In the genomic region with DNA sequence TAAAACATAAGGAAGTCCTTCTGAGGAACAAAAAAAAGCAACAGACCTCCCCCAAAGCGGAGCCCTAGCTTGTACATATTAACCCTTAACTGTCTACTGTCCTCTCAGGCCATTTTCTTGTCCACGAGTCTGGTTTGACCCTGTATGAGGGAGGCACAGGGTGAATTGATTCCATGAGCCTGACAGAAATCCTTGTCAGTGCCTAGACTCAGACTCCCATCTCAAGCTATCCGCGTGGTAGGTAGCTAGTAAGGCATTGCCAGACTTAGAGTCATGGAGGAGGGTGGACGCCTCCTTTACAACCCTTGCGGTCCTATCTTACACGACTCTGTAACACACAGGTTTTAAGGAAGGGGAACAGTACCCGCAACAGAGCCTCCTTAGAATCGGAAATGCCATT, we compare ENCODE assay signal across 25 mouse cellular contexts. TPM values are rescaled to one million over a fixed set of nuclear protein-coding genes. Genes with fewer than 3 reads are reported as not detected.
DNase-seq lines count a peak whose midpoint lies in the region; ATAC-seq and TF ChIP-seq lines count a peak whose summit lies in the region.
"Had no signal": no experiment of that assay in that cellular context is flagged by ENCODE, and none has a peak within 500 bp of the region (broad histone marks: within the 10 kb centered on the region; RNA-seq: fewer than 3 reads in every experiment).

No protein-coding gene starts in this region.

- no peak overlapping the region for H3K9ac ChIP-seq in kidney, embryonic 14.5 days (ENCODE audit: low read depth, low read length)
- H3K9ac ChIP-seq in kidney, postnatal 0 days (ENCODE audit: low read depth, low read length), result no peak overlapping the region
- H3K9ac ChIP-seq: forebrain, embryonic 13.5 days; heart, embryonic 12.5 days; heart, embryonic 15.5 days; hindbrain, embryonic 14.5 days had no signal

- DNase-seq in kidney, adult 18-20 months, result no peak
- no peak for DNase-seq in kidney, postnatal 0 days (ENCODE audit: low spot score)
- no peak for DNase-seq in kidney, adult 11 months
- no peak for DNase-seq in spleen, adult 2 months (ENCODE audit: low read depth in 1 of 2, low spot score in 2 of 2)
- DNase-seq in spleen, postnatal 10 days (ENCODE audit: low spot score in 2 of 2), result no peak
- DNase-seq: adrenal gland, adult 8-10 months; adrenal gland, postnatal 25 days; cerebellum, adult 18-20 months; cerebellum, adult 9-10 months; cerebellum, postnatal 14 days; gastrocnemius, postnatal 10 days; heart, adult 18-20 months; heart, postnatal 4 days had no signal

- peaks cover 14% of the 10 kb centered on the region for H3K4me1 ChIP-seq in kidney, embryonic 14.5 days (ENCODE audit: control insufficient read depth, insufficient read depth, low read length)
- H3K4me1 ChIP-seq in kidney, postnatal 0 days (replicated peaks; ENCODE audit: insufficient read depth, low read length), result peaks cover 6% of the 10 kb centered on the region; the same call in 1 of the 2 replicates
- no peaks in the 10 kb centered on the region for H3K4me1 ChIP-seq in spleen, adult 2 months (ENCODE audit: control insufficient read depth, insufficient read depth, insufficient read length)
- H3K4me1 ChIP-seq: forebrain, embryonic 10.5 days had no signal

- 71% methylated on average over 9 of the region's 9 CpGs for WGBS in kidney, embryonic 14.5 days
- 57% methylated on average over 9 of the region's 9 CpGs for WGBS in kidney, postnatal 0 days
- WGBS in spleen, adult 2 months, result 81% methylated on average over 9 of the region's 9 CpGs

- ATAC-seq in kidney, embryonic 14.5 days (ENCODE audit: low FRiP score, low TSS enrichment), result no peak
- ATAC-seq in kidney, postnatal 0 days (replicated peaks; ENCODE audit: low FRiP score, low read depth), result no peak
- ATAC-seq in inflammation-experienced regulatory T-cells, adult 6 months, result no peak
- ATAC-seq: activated CD4-positive, CD25-positive, alpha-beta regulatory T cell, adult 4 months; CD4-positive, CD25-positive, alpha-beta regulatory T cell, adult 4 months; forebrain, embryonic 13.5 days; forebrain, embryonic 16.5 days; hindbrain, postnatal 0 days had no signal

- no peak overlapping the region for H3K4me3 ChIP-seq in kidney, embryonic 14.5 days (ENCODE audit: low read length)
- no peak overlapping the region for H3K4me3 ChIP-seq in kidney, postnatal 0 days (replicated peaks; ENCODE audit: low read depth, low read length)
- no peak overlapping the region for H3K4me3 ChIP-seq in spleen, adult 2 months (ENCODE audit: extremely low read depth, insufficient read depth, insufficient read length)
- H3K4me3 ChIP-seq: forebrain, embryonic 10.5 days; forebrain, embryonic 13.5 days; heart, embryonic 12.5 days; heart, embryonic 15.5 days had no signal

- H3K36me3 ChIP-seq in kidney, embryonic 14.5 days (ENCODE audit: control insufficient read depth, insufficient read depth, low read length), result no peaks in the 10 kb centered on the region
- H3K36me3 ChIP-seq in kidney, postnatal 0 days (ENCODE audit: insufficient read depth, low read length), result no peaks in the 10 kb centered on the region
- no peaks in the 10 kb centered on the region for H3K36me3 ChIP-seq in spleen, adult 2 months (ENCODE audit: control insufficient read depth, insufficient read depth, low read length)
- H3K36me3 ChIP-seq: forebrain, embryonic 10.5 days; heart, embryonic 12.5 days; heart, embryonic 15.5 days had no signal

- TF ChIP-seq POLR2A in spleen, adult 2 months (IDR thresholded peaks at IDR 0.05; ENCODE audit: low read depth, low read length), result no peak

- peak overlapping the region; percentile 64; the same call in 1 of the 2 replicates for H3K27ac ChIP-seq in kidney, embryonic 14.5 days (ENCODE audit: low read depth, low read length)
- peak overlapping the region; percentile 70 for H3K27ac ChIP-seq in kidney, postnatal 0 days
- H3K27ac ChIP-seq in spleen, adult 2 months (ENCODE audit: insufficient read depth, low read length), result peak overlapping the region; percentile 12; the same call in 1 of the 2 replicates
- H3K27ac ChIP-seq: forebrain, embryonic 10.5 days; forebrain, embryonic 13.5 days; heart, embryonic 15.5 days; hindbrain, embryonic 14.5 days; hindbrain, postnatal 0 days had no signal

- no peak for TF ChIP-seq CTCF in kidney, postnatal 0 days (IDR thresholded peaks at IDR 0.05; ENCODE audit: low read depth)
- no peak for TF ChIP-seq CTCF in spleen, adult 2 months (IDR thresholded peaks at IDR 0.05; ENCODE audit: extremely low read depth, insufficient read depth, insufficient read length, insufficient replicate concordance)

- no peaks in the 10 kb centered on the region for H3K9me3 ChIP-seq in kidney, embryonic 14.5 days (ENCODE audit: control insufficient read depth, low read length)
- no peaks in the 10 kb centered on the region for H3K9me3 ChIP-seq in kidney, postnatal 0 days (replicated peaks; ENCODE audit: low read length)
- H3K9me3 ChIP-seq: forebrain, embryonic 13.5 days; heart, embryonic 15.5 days had no signal

- no peak overlapping the region for H3K4me2 ChIP-seq in kidney, embryonic 14.5 days (replicated peaks; ENCODE audit: low read depth, low read length)
- H3K4me2 ChIP-seq in kidney, postnatal 0 days (ENCODE audit: low read length), result no peak overlapping the region
- H3K4me2 ChIP-seq: forebrain, embryonic 13.5 days; heart, embryonic 12.5 days; heart, embryonic 15.5 days; hindbrain, embryonic 14.5 days had no signal

- H3K27me3 ChIP-seq in kidney, embryonic 14.5 days (ENCODE audit: control insufficient read depth, insufficient read depth, low read length), result no peaks in the 10 kb centered on the region
- H3K27me3 ChIP-seq in kidney, postnatal 0 days (ENCODE audit: insufficient read depth, low read length), result no peaks in the 10 kb centered on the region
- no peaks in the 10 kb centered on the region; the same call in 1 of the 2 replicates for H3K27me3 ChIP-seq in spleen, adult 2 months (ENCODE audit: control insufficient read depth, insufficient read depth, low read length)
- H3K27me3 ChIP-seq: forebrain, embryonic 13.5 days; heart, embryonic 12.5 days; heart, embryonic 15.5 days had no signal

RNA-seq across cellular contexts. Expression of a gene that starts 28.5 kb away (rescaled TPM):
- polyA plus RNA-seq in kidney, embryonic 14.5 days (2014; fragmentation: Nextera tagmentation; extraction: Ambion mirVana), result 3.7 and 5.7 TPM in 2 replicates
- 27.7 and 31.3 TPM in 2 replicates for polyA plus RNA-seq in kidney, postnatal 0 days (2015; fragmentation: Nextera tagmentation; extraction: Ambion mirVana)
- 22.1 and 26.6 TPM in 2 replicates for polyA plus RNA-seq in spleen, adult 2 months (2012; rRNA removed)
- not detected for polyA plus RNA-seq in inflammation-experienced regulatory T-cells, adult 6 months (2017; shearing (Covaris generic))
- polyA plus RNA-seq: C2C12; CD4-positive, CD25-positive, alpha-beta regulatory T cell, adult 4 months had no signal

Comparison
In these comparisons a context has a peak if more than half of its experiments do, and no peak if none do; other contexts are left out.
1. H3K27ac ChIP-seq: peak in every context shown above with its lines; median percentile 70 in kidney, postnatal 0 days; 64 in kidney, embryonic 14.5 days; 12 in spleen, adult 2 months.